Mouse (Mus musculus): ENCODE results near the gene Adm2. TPM values are rescaled to one million over a fixed set of nuclear protein-coding genes. Genes with fewer than 3 reads are reported as not detected.

Adm2 gene
- polyA plus RNA-seq, 1 experiment from 2014 or later: not detected

DNA sequence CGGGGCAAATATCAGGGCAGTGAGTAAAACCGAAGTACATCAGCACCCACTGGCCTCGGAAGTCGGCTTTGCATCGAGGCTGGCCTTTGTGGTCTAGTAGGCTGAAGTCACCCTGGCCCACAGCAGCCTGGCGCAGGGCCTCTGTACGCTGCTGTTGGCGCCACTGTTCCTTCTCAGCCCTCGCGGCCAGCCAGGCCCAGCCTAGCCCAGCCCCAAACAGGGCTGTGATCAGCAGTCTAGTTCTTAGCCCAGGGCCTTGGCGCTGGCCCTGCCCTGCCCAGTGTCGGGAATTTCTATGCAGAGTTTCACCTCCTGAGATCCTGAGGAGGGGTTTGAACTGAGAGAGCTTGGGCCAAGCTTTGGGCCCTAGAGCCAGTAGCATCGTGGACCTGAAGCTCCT, 49.5 kb downstream of the Adm2 start:
- Histone ChIP-seq H3K36me3 (ENCODE audit: poor library complexity, severe bottlenecking) (peaks cover 58% of the 10 kb centered on the region), H3K27me3 (peaks cover 17% of the 10 kb centered on the region), H3K9me3 (replicated peaks) (no peaks in the 10 kb centered on the region), H3K4me2 (no peak overlapping the region), H3K9ac (no peak overlapping the region; the same call in 1 of the 2 replicates), H3K27ac (no peak overlapping the region), H3K4me3 (no peak overlapping the region), H3K4me1 (peaks cover 16% of the 10 kb centered on the region)
- no peak for ATAC-seq
- WGBS: 81% methylated on average over 13 of the region's 13 CpGs

DNA sequence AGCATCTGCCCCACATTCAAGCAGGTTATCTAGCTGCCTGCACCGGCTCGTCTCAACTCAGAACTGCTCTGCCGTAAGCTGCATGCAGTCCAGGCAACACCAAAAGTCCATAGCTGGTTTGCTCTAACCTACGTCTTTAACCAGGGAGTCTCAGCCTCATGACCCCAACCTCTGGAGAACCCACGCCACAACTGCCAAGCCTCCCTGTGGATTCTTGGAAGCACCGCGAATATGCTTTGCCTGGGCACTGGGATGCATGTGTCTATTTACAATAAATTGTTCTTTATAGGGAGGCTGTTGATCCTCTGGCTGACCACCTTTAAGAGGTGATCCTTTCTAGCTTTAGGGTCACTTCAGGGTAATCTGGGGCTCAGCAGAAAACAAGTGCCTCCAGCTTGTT, 50.0 kb downstream of the Adm2 start:
- H3K36me3 ChIP-seq (ENCODE audit: poor library complexity, severe bottlenecking): peaks cover 53% of the 10 kb centered on the region
- H3K4me3 ChIP-seq: peak overlapping the region; percentile 70
- WGBS: 90% methylated on average over 7 of the region's 7 CpGs
- no peak for ATAC-seq
- H3K4me1 ChIP-seq: peaks cover 16% of the 10 kb centered on the region
- peaks cover 22% of the 10 kb centered on the region for H3K27me3 ChIP-seq
- H3K9me3 ChIP-seq (replicated peaks): no peaks in the 10 kb centered on the region
- peak overlapping the region; percentile 71 for H3K4me2 ChIP-seq
- H3K9ac ChIP-seq: peak overlapping the region; percentile 87; the same call in 1 of the 2 replicates
- 0 out of 2 replicates have a peak overlapping the region, but pooled peaks have one; percentile 93 for H3K27ac ChIP-seq

GRCm38 (mm10) chr15:89373027-89373761, 50.7 kb downstream of the Adm2 start:
- Histone ChIP-seq H3K27me3 (peaks cover 28% of the 10 kb centered on the region), H3K4me2 (peak overlapping the region; percentile 71), H3K27ac (peak overlapping the region; percentile 93), H3K4me3 (peak overlapping the region; percentile 70), H3K9ac (peak overlapping the region; percentile 87), H3K36me3 (ENCODE audit: poor library complexity, severe bottlenecking) (peaks cover 46% of the 10 kb centered on the region), H3K9me3 (replicated peaks) (no peaks in the 10 kb centered on the region), H3K4me1 (peaks cover 16% of the 10 kb centered on the region)
- ATAC-seq: peak; percentile 83
- WGBS: 3% methylated on average over 35 of the region's 35 CpGs

DNA sequence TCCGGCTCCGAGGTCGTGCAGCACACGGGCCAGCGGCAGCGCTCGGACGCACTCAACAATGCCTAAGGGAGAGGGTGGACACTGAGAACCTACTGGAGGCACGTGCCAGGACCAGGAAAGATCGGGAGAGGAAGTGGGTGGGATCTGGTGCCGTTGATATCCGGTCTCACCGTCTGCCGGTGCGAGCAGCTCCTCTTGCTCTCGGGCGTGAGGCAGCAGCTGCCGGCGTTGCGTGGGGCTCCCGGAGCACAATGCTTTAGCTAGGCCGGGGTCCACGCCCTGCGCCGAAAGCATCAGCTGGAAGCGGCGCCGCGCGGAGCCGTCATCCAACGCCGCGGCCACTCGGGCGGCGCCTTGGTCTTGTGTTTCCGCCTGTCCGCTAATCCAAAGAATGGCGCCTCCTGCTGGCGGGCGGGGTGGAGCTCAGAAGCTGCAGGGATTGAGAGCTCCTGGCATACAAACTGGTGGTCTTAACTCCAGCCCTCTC, 51.3 kb downstream of the Adm2 start, which contains the start of gene Sco2:
Gene Sco2, minus strand, starts transcription at position 85 of the 487 bp plus-strand sequence.
- Histone ChIP-seq H3K4me1 (peaks cover 22% of the 10 kb centered on the region), H3K27ac (peak within 1 kb of the TSS; percentile 93), H3K4me3 (peak within 1 kb of the TSS; percentile 70), H3K9ac (peak within 1 kb of the TSS; percentile 87), H3K27me3 (peaks cover 35% of the 10 kb centered on the region), H3K36me3 (ENCODE audit: poor library complexity, severe bottlenecking) (peaks cover 40% of the 10 kb centered on the region), H3K9me3 (replicated peaks) (no peaks in the 10 kb centered on the region), H3K4me2 (peak within 1 kb of the TSS; percentile 71)
- ATAC-seq: peak; percentile 88
- under 1% methylated on average over 42 of the region's 42 CpGs for WGBS

Small RNA genes lying within 50 kb of the gene (microRNA-seq; reads per million reads assigned to microRNA genes)
- gene Mir6959: 1.1 reads per million

Other genes with a start within 250 kb of the Adm2 start
- gene Trabd, start 247.6 kb upstream of the Adm2 start, polyA plus RNA-seq (2015; fragmentation: Nextera tagmentation; extraction: Ambion mirVana): 40.4 and 45.1 TPM in 2 replicates
- 20.9 and 22.5 TPM in 2 replicates for gene Selenoo, start 233.6 kb upstream of the Adm2 start, polyA plus RNA-seq (2015; fragmentation: Nextera tagmentation; extraction: Ambion mirVana)
- gene Tubgcp6, start 199.6 kb upstream of the Adm2 start, polyA plus RNA-seq (2015; fragmentation: Nextera tagmentation; extraction: Ambion mirVana): 16.8 and 19.8 TPM in 2 replicates
- 22.3 and 25.4 TPM in 2 replicates for gene Hdac10, start 194.0 kb upstream of the Adm2 start, polyA plus RNA-seq (2015; fragmentation: Nextera tagmentation; extraction: Ambion mirVana)
- gene Mapk12, start 182.0 kb upstream of the Adm2 start, polyA plus RNA-seq (2015; fragmentation: Nextera tagmentation; extraction: Ambion mirVana): 9.1 and 11.7 TPM in 2 replicates
- gene Mapk11, start 173.1 kb upstream of the Adm2 start, polyA plus RNA-seq (2015; fragmentation: Nextera tagmentation; extraction: Ambion mirVana): 43.0 and 45.5 TPM in 2 replicates
- gene Plxnb2, start 141.9 kb upstream of the Adm2 start, polyA plus RNA-seq (2015; fragmentation: Nextera tagmentation; extraction: Ambion mirVana): 101 and 130 TPM in 2 replicates
- 40.7 and 47.7 TPM in 2 replicates for gene Dennd6b, start 126.2 kb upstream of the Adm2 start, polyA plus RNA-seq (2015; fragmentation: Nextera tagmentation; extraction: Ambion mirVana)
- gene Ppp6r2, start 111.2 kb upstream of the Adm2 start, polyA plus RNA-seq (2015; fragmentation: Nextera tagmentation; extraction: Ambion mirVana): 68.5 and 71.7 TPM in 2 replicates
- gene Sbf1, start 7.4 kb upstream of the Adm2 start, polyA plus RNA-seq (2015; fragmentation: Nextera tagmentation; extraction: Ambion mirVana): 66.0 and 76.1 TPM in 2 replicates
- not detected in 2 replicates for gene Miox, start 11.7 kb downstream of the Adm2 start, polyA plus RNA-seq (2015; fragmentation: Nextera tagmentation; extraction: Ambion mirVana)
- 34.4 and 38.6 TPM in 2 replicates for gene Lmf2, start 32.9 kb downstream of the Adm2 start, polyA plus RNA-seq (2015; fragmentation: Nextera tagmentation; extraction: Ambion mirVana)
- gene Ncaph2, start 33.0 kb downstream of the Adm2 start, polyA plus RNA-seq (2015; fragmentation: Nextera tagmentation; extraction: Ambion mirVana): 156 and 170 TPM in 2 replicates
- gene Sco2, start 51.1 kb downstream of the Adm2 start, polyA plus RNA-seq (2015; fragmentation: Nextera tagmentation; extraction: Ambion mirVana): 4.0 and 7.4 TPM in 2 replicates
- gene Tymp, start 54.3 kb downstream of the Adm2 start, polyA plus RNA-seq (2015; fragmentation: Nextera tagmentation; extraction: Ambion mirVana): 1.8 and 1.9 TPM in 2 replicates
- 0.98 and 3.4 TPM in 2 replicates for gene Odf3b, start 56.6 kb downstream of the Adm2 start, polyA plus RNA-seq (2015; fragmentation: Nextera tagmentation; extraction: Ambion mirVana)
- not detected in 2 replicates for gene Klhdc7b, start 62.2 kb downstream of the Adm2 start, polyA plus RNA-seq (2015; fragmentation: Nextera tagmentation; extraction: Ambion mirVana)
- not detected in 2 replicates for gene Syce3, start 87.8 kb downstream of the Adm2 start, polyA plus RNA-seq (2015; fragmentation: Nextera tagmentation; extraction: Ambion mirVana)
- 0.94 and 0.97 TPM in 2 replicates for gene Cpt1b, start 103.1 kb downstream of the Adm2 start, polyA plus RNA-seq (2015; fragmentation: Nextera tagmentation; extraction: Ambion mirVana)
- 5.3 and 6.7 TPM in 2 replicates for gene C730034F03Rik, start 106.9 kb downstream of the Adm2 start, polyA plus RNA-seq (2015; fragmentation: Nextera tagmentation; extraction: Ambion mirVana)
- gene Gm44502, start 107.0 kb downstream of the Adm2 start, polyA plus RNA-seq (2015; fragmentation: Nextera tagmentation; extraction: Ambion mirVana): 0.16 TPM in 1 of 2 replicates, not detected in the other
- 67.3 and 70.9 TPM in 2 replicates for gene Chkb, start 107.2 kb downstream of the Adm2 start, polyA plus RNA-seq (2015; fragmentation: Nextera tagmentation; extraction: Ambion mirVana)
- 47.3 and 53.2 TPM in 2 replicates for gene Mapk8ip2, start 131.2 kb downstream of the Adm2 start, polyA plus RNA-seq (2015; fragmentation: Nextera tagmentation; extraction: Ambion mirVana)
- gene Arsa, start 154.7 kb downstream of the Adm2 start, polyA plus RNA-seq (2015; fragmentation: Nextera tagmentation; extraction: Ambion mirVana): 12.7 and 13.7 TPM in 2 replicates
- 7.1 and 9.5 TPM in 2 replicates for gene Shank3, start 176.9 kb downstream of the Adm2 start, polyA plus RNA-seq (2015; fragmentation: Nextera tagmentation; extraction: Ambion mirVana)
- gene Acr, start 245.6 kb downstream of the Adm2 start, polyA plus RNA-seq (2015; fragmentation: Nextera tagmentation; extraction: Ambion mirVana): 1.2 and 1.8 TPM in 2 replicates